Mouse (Mus musculus): ENCODE data around the gene Gm19426.

Gm19426 gene

DNA sequence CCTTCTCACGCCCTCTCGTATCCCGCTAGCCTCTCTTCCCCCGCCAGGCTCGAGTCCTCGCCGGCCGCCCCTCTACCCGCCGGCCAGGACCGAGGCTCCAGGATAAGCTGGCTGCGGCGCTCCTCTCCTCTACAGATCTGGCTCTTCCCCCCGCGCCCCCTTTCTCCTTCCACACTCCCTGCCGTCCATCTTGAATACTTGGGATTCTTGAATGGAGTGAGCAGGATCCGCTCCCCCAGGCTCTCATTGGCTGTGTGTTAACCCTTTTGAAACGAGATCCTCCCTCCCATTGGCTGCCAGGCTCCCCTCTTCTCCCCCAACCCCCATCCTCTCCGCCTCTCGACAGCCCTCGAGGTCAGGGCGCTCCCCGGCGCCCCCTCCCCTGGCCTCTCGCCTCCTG lies at the start of gene Gm19426:
Gene Gm19426 (minus strand): TSS at position 95 of the 400 bp plus-strand sequence.
- peak; percentile 51 for DNase-seq (ENCODE audit: low read depth, low spot score)

- DNase-seq (ENCODE audit: low read depth, low spot score): no peak
Observed at GRCm38 (mm10) chr2:84793154-84793553, 49.7 kb upstream of the Gm19426 start.

DNA sequence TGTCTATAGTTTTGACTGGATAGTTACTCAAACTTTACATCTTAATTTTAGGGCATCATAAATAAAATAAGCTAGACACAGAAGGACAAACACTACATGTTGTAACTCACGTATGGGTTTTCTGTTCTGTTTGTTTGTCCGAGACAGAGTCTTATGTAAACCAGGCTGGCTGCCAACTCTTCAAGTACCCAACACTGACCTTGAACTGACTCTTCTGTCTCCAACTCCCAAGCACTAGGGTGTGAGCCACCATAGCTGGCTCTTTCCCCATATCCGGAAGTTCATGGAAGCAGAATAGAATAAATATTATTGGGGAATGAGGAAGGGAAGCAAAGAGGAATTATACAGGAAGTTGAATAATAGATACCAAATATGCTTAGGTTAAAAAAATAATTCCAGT lies 49.1 kb upstream of the Gm19426 start:
- DNase-seq (ENCODE audit: low read depth, low spot score): no peak

DNA sequence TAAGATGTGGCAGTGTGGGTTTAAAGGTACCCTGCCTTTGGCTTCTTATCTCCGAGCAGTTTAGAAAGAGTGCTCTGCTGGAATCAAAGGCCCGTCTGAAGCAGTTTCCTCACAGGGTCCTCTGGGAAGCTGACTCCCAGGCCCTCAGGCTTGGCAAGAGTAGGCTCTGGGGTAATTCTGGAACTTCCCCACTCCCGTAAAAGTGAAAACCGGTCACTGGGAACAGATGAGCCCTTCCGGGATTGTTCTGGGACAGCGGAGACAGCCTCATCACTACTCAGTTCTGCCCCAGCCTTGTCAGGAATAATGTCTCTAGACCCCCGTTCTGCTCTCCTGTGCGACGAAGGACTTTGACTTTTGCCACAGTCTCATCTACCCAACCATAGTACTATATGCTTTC lies 47.0 kb upstream of the Gm19426 start:
- DNase-seq (ENCODE audit: low read depth, low spot score): no peak

- DNase-seq (ENCODE audit: low read depth, low spot score): no peak
Observed at GRCm38 (mm10) chr2:84788316-84788715, 44.9 kb upstream of the Gm19426 start.

DNA sequence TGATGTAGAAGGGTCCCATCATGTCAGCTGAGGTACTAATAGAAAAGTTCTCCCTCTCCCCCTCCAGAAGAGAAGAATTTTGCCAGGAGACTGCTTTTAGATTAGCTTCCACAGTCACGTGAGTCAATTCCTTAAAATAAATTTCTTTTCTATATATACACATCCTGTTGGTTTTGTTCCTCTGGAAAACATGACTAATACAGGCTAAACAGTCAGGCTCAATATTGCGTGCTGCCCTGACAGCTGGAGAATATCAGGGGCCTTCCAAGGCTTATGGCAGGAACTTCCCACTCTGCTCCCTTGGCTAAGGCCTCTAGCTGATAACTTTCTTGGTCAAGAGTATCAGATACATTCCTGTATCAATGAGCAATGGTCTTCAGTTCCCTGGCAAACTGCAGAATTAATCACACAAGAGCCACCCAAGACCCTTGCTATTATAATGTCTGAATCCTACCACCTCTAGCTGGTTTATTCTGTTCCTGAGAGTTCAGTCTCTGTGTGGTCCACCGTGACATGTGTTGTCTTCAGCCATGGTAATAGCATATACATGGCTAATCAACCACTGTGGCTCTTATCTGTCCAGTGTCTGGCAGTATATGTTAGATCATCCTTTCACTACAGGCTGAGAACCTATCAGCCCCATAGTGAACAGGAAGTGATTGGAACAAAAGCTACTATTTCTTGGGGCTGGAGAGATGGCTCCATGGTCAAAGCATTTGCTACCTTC lies 40.5 kb upstream of the Gm19426 start:
- DNase-seq (ENCODE audit: low read depth, low spot score): no peak

- DNase-seq (ENCODE audit: low read depth, low spot score): no peak
Observed at GRCm38 (mm10) chr2:84783315-84783714, 39.9 kb upstream of the Gm19426 start.

GRCm38 (mm10) chr2:84779210-84779609 lies 35.8 kb upstream of the Gm19426 start:
- no peak for DNase-seq (ENCODE audit: low read depth, low spot score)

- DNase-seq (ENCODE audit: low read depth, low spot score): no peak
Observed at GRCm38 (mm10) chr2:84777706-84778105, 34.3 kb upstream of the Gm19426 start.

- peak; percentile 43 for DNase-seq (ENCODE audit: low read depth, low spot score)
Observed at GRCm38 (mm10) chr2:84775665-84776064, 32.2 kb upstream of the Gm19426 start.

DNA sequence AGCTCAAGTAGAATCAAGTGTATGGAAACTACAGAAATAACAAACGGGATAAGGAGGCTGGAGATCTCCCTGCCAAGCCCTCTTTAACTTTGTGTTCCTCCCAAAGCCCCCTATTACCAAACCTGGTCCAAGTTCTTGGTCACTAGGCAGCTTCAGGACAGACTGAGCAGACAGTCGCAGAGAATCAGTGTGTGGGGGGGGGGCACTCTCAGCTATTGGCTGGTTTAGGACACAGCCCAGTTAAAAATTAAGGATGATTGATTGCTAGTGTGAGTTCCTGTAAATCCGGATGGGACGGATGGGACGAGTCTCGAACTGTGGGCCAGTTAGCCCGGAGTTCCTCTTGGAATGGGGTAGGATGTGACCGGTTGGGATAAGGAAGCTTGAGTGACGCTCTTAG lies 31.8 kb upstream of the Gm19426 start, which contains the start of gene Serping1:
Gene Serping1 (minus strand): TSS at position 204 of the 400 bp plus-strand sequence.
- DNase-seq (ENCODE audit: low read depth, low spot score): no peak

DNA sequence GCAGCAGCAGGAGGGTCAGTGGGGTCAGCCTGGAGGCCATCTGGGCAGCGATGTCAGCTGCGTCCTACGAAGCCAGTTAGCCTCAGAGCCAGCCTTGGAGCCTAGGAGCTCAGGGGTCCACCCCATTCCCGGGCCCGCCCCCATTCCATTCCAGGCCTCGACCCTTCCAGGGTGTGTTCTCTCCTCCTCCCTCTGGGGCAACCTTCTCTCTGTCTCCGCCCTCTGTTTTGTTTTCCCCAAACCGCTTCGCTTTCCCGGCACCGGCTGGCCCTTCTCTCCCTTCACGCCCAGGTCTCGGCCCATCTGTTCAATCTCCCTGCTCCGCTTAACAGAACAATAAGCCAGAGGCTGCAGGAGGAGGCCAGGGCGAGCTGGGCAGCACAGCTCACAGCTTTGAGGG lies 31.3 kb upstream of the Gm19426 start:
- DNase-seq (ENCODE audit: low read depth, low spot score): peak; percentile 81

- DNase-seq (ENCODE audit: low read depth, low spot score): no peak
Observed at GRCm38 (mm10) chr2:84773195-84773594, 29.7 kb upstream of the Gm19426 start.

DNA sequence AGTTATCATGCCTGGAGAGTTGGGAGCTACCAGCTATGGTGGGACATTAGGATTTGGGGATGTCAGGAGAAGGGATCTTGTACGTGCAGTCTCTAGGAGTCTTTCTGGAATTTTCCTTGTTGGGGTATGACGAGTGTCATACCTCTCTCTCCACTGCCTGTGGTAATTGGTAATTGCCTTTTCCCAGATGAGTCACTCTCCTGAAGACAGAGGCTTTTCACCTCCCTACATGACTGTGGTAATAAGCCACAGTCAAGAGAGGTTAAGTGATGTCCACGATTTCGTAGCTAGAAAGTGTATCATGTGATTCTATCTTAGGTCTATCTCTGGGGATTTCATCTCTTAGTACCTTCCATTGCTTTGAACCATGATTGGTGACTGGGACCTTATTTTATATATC lies 29.0 kb upstream of the Gm19426 start:
- no peak for DNase-seq (ENCODE audit: low read depth, low spot score)

GRCm38 (mm10) chr2:84770501-84770900 lies 27.0 kb upstream of the Gm19426 start:
- DNase-seq (ENCODE audit: low read depth, low spot score): peak; percentile 65

DNA sequence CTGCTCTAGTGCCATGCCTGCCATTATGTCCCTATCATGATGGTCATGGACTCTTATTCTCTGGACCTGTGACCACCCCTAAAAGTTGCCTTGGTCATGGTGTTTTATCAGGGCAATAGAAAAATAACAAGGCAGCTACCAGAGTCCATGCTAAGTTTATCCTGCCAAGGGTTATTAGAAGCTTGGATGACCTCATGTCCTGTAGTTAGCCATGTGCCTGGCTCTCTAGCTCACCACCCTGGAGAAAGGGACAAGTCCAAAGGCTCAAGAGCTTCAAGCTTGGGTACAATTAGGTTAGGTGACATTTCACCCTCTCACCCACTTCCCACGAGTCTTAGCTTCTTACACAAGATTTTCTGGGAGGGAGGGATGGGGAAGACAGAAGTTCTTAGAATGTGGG lies 19.4 kb upstream of the Gm19426 start:
- no peak for DNase-seq (ENCODE audit: low read depth, low spot score)

- DNase-seq (ENCODE audit: low read depth, low spot score): no peak
Observed at GRCm38 (mm10) chr2:84762295-84762694, 18.8 kb upstream of the Gm19426 start.

DNA sequence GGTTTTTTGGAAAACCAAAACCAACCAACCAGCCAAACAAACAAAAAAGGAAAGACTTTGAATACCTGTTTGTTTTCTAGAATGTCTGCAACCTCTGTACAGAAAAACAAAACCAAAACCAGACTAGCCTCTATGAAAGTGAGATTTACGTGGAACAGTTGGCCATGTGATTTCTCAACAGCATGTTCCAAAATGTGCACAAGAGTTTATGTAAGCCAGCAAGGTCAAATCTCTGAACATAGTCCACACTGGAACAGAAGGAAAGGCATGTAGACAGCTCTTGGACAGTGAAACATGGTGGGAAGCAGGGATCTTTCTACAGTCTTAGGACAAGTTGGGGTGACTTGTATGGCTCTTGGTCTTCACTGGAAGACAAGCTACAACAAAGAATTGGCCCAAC lies 18.4 kb upstream of the Gm19426 start:
- DNase-seq (ENCODE audit: low read depth, low spot score): no peak

DNA sequence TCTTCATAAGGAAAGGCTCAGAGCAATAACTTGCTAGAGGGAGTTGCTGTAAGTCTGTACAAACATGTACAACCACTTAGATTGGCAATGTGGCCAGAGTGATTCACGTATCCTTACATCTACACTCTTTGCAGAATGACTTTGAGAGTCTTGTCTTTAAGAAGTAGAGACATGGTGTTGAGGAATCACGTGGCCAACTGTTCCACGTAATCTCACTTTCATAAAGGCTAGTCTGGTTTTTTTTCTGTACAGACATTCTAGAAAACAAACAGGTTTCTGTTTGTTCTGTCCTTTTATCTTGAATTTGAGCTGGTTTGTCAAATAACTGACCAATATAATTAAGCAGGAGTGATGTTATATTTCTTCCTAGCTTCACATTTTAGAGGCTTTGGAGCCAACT lies 17.9 kb upstream of the Gm19426 start:
- DNase-seq (ENCODE audit: low read depth, low spot score): no peak

DNA sequence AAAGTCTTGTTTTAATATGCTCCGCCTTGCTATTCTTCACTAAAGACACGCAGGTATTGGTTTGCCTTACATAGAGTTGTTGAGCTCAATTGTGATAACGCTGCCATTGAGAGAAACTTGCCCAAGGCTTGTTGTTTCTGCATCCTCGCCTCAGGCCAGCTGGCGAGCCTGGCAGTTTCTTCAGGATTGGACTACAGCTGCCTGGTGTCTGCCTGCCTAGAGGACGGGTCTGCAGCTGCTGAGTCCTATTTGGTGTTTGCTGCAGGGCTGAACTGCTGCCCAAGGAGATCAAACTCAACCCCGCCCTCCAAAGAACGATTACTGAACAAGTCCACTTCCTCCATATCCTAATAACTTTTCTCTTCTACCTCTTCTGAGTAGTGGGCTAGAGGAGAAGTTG lies 17.3 kb upstream of the Gm19426 start:
- no peak for DNase-seq (ENCODE audit: low read depth, low spot score)

- DNase-seq (ENCODE audit: low read depth, low spot score): no peak
Observed at GRCm38 (mm10) chr2:84758542-84759127, 15.2 kb upstream of the Gm19426 start.

DNA sequence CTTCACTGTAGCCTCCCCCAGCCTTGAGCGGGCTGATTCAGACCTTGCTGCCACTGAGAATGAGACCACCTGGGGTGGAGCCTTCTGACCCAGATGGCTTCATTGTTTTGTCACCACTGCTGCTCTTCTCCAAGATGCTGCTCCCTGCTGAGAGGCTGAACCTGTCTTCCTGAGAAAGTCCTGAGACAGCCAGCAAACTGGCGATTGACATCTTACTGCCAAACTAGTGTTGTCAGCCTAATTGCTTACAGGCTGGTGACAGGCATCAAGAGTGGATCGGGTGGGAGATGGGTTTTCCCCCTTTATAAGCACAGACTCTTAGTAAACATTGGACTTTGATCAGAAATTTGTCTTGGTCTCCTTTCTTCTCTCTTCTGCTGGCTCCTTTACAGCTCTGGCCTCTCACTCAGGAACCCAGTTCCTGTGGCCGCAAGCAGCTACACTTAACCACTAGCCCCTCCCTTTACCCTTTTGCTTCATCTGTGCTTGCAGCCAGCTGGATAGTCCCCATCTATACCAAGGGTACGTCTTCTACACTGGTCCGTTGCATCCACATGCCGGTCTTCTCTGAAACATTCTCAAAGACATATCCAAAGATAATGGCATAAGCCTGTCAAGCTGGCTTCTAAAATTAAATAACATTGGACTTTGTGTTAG lies 13.7 kb upstream of the Gm19426 start:
- no peak for DNase-seq (ENCODE audit: low read depth, low spot score)

GRCm38 (mm10) chr2:84756245-84756644 lies 12.8 kb upstream of the Gm19426 start:
- no peak for DNase-seq (ENCODE audit: low read depth, low spot score)
